Mouse (Mus musculus) CH12F3 (cell line): ENCODE data around the gene Dapk1.

Source experiments
- in situ Hi-C: fragments of 300-500 bp; cut with MboI; formaldehyde crosslinking; loops from 2 replicates; pipeline ENCODE4 v1.14.3; 2020; ENCODE audit warnings: low sequenced_read_pairs

Dapk1 gene

DNA sequence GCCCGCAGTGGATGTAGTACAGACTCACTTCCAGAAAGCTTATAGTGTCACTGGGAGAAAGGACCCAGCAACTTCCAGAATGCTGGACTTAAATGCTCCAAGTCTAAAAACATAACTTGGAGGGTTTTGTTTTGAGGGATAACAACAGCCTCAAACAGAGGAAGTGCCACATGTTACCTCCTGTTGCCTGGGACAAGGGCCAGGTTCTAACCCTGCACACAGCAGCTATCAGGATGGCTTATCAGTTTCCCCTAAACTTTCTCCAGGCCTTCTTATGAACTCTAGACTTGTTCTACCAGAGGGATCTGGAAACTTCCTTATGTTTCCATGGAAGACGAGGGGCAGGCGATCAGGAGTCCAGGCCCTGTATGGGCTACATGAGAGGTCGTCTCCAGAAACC, 85.7 kb downstream of the Dapk1 start:
- in situ Hi-C loops = no loop called here

GRCm38 (mm10) chr13:60687891-60688290, 86.1 kb downstream of the Dapk1 start:
- in situ Hi-C loops = no loop called here

GRCm38 (mm10) chr13:60690921-60691320, 89.2 kb downstream of the Dapk1 start:
- in situ Hi-C loops = no loop called here

DNA sequence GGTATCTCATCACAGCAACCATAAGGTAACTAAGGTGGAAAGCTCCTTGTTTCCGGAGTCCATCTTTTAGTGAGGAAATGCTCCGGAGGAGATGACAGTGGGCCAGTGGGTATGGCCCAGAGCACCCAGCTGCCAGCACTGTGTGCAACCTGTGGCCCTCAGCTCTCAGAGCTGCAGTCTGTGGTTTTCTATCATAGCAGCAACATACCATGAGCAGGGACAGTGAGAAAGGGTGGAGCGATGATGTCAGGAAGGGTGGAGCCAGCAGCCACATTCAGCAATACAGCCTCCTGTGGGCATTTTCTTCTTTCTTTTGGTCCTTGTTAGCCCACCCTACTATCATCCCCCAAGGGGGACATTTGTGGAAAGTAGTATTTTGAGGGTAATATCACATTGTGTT, 90.2 kb downstream of the Dapk1 start:
- in situ Hi-C loops = no loop called here

DNA sequence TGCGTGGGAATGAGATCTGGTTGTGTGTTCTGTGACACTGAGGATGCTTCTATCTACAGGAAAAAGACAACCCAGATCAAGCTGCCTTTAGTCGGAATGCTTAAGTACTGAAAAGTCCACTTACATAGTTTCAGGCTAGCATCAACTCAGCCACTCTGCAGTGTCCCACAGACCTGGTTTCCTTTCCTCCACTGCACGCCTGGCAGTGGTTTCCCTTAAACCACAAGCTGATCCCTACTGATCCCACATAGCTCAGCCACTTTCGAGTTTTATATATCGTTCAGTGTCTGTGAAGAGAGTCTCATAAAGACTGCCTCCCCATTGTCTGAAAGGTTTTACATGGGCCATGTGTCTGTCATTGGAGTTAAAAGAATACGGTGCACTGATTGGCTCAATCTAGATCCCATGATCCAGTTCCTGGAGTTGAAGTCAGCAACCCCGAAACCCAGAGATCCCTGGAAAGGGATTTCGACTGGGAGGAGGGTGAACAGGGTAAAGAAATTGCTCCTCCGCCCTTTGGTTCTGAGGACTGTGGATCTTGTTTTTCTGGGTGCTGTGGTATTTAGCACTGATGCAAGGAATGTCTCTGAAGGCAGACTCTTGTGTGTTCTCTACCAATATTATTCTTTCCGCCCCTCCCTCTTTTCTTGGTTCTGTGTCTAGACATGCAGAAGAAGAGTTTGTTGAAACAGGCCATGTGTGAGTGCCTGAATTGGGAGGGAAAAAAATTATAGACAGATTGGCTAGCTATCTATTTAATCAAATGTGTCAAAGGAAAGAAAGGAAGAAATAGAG, 93.6 kb downstream of the Dapk1 start:
- in situ Hi-C loops = no loop called here

DNA sequence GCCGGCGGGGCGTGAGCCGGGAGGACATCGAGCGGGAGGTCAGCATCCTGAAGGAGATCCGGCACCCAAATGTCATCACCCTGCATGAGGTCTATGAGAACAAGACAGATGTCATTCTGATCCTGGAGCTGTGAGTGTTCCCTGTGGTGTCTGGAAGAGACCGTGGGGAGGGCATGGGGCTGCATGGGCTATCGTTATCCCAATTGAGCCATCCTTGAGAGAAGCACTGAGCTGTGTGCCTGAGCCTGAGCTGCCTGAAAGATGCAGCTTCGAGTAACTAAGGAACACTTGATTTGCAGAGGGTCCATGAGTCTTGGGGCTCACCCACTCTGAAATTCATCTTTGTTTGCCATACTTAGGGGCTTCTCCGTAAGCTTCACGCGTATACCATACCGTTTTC, 94.6 kb downstream of the Dapk1 start:
- in situ Hi-C loops = no loop called here

GRCm38 (mm10) chr13:60696741-60697140, 95.0 kb downstream of the Dapk1 start:
- in situ Hi-C loops = no loop called here

- in situ Hi-C loops = no loop called here
Measured at GRCm38 (mm10) chr13:60698021-60698420, 96.3 kb downstream of the Dapk1 start.

DNA sequence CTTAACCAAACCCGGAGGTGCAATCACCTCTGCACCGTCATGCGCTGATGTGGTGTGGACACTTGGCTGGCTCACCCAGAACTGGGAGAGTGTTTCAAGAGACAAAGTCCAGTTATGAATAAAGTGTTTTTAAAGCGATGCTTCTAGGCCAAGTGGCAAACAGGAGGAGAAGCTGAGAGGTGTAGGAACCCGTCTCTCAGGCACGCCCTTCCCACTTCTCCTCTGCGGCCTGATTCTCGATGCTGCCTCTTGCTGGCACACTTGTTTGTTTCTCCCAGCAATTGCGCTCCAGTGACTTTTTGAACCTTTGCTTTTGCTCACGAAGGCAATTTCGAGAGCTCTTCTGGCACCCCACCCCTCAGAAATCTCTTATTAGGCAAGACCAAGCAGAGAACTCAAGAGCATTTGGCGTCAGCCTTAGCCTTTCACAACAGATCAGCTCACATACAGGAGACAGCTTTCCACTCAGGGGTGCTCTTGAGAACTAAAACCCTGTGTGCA, 100.0 kb downstream of the Dapk1 start:
- in situ Hi-C loops = no loop called here

GRCm38 (mm10) chr13:60707541-60708468, 106.1 kb downstream of the Dapk1 start:
- in situ Hi-C loops = no loop called here

GRCm38 (mm10) chr13:60709136-60709535, 107.4 kb downstream of the Dapk1 start:
- in situ Hi-C loops = no loop called here

DNA sequence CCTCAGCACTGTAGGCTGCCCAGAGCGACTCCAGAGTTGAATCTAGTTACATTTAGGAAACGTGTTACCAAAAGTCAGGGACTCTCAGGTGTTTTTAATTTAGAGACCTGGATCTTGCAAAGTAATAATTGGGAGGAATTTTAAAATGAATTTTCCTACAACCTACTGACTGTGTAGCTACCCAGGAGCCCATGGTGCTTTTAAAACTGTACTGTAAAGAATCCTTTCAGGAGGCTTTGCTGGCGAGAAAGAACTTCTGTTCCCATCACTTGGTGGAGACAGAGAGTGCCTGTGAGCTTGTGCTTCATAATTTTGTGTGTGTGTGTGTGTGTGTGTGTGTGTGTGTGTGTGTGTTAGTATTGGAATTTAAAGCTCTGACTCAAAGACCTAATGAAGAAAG, 109.2 kb downstream of the Dapk1 start:
- in situ Hi-C loops = no loop called here

DNA sequence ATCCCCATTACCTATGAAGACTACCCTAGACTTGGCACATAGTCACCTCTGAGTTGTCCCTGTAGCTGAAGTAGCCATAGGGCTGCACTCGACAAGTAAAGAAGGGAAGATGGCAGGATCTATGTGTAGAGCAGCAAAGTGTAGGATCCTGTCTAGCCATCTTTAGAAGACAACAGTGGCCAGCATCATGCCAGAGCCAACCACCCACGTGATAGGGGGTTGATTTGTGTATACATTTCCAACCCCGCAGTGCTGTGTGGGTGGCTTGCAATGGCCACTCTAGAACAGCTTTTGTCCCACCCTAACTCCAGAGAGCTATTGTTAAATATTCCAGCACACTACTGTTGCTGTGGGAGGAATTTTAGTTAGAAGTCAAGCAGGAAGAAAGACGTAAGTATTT, 111.8 kb downstream of the Dapk1 start:
- in situ Hi-C loops = no loop called here

- in situ Hi-C loops = no loop called here
Measured at GRCm38 (mm10) chr13:60716107-60716506, 114.4 kb downstream of the Dapk1 start.

GRCm38 (mm10) chr13:60717421-60717820, 115.7 kb downstream of the Dapk1 start:
- in situ Hi-C loops = no loop called here

GRCm38 (mm10) chr13:60719581-60719980, 117.8 kb downstream of the Dapk1 start:
- in situ Hi-C loops = no loop called here

- in situ Hi-C loops = no loop called here
Measured at GRCm38 (mm10) chr13:60722763-60723162, 121.0 kb downstream of the Dapk1 start.

DNA sequence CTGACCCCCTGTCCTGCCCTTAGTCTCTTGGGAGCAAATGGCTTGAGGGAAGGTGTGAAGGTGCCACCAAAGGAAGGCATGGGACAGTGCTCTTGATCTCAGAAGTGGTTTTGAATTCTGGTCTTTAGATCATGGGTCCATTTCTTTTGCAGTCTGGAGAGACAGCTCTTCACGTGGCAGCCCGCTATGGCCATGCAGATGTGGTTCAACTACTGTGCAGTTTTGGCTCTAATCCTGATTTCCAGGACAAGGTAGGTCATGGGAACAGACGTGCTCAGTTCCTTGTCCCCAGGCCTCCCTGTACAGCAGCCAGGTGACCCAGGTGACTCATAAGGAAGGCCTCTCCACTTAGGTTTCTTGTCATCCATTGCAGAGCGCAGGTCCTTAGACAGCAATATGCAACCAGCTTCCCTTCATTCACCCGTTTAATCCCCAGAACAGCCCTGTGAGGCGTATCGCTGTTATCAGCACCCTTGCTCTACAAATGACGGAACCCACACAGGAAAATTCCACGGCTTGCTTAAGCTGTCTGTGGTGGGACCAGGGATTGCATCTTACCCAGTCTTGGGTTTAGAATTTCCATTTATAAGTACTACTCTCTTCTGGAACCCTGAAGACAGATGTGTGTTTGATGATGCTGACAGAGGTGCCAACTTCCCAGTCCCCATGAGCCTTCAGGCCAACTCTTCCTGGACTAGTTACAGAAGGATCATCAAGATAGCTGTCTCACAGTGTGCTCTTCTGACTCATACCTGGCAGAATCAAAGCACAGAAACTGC, 126.7 kb downstream of the Dapk1 start:
- in situ Hi-C loops = no loop called here

DNA sequence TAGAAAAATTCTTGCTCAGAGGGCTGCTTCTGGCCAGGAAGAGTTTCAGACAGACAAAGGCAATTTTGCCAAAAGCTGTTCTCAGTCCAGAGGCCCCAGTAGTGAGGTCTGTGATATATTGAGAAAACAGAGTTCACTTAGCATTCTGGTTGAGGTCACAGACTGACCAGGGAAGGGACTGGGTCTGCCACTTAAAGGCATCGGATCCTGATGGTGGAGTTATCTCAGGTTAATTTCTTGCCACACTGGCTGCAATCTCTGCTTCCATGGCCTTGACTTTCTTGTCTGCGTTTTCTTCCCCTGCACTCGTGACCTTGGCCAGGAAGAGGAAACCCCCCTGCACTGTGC, 127.3 kb downstream of the Dapk1 start:
- in situ Hi-C loops = no loop called here

DNA sequence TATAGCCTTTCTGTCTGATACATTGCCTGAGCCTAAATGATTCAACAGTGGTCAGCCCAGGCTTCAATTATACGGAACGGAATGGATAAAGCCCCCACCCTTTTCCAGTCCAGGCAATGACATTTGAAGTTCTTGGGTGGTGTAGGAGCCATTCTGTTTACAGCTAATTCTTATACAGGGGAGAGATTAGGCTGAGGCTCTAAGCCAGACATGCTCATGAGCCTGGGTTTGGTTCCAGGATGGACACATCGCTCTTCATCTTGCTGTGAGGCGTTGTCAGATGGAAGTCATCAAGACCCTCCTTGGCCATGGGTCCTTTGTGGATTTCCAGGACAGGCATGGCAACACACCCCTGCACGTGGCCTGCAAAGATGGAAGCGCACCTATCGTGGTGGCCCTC, 128.8 kb downstream of the Dapk1 start:
- in situ Hi-C loops = no loop called here

GRCm38 (mm10) chr13:60731001-60731400, 129.3 kb downstream of the Dapk1 start:
- in situ Hi-C loops = no loop called here
